Mouse (Mus musculus) liver, adult (tissue): ENCODE measurements around the gene Nsg2.

Source experiments
- GATA4 ChIP-seq: IDR thresholded peaks from 2 replicates; pipeline ENCODE4 v1.6.1; 2014; ENCODE audit warnings: mild to moderate bottlenecking, low read length; ENCODE audit not compliant: insufficient replicate concordance

The Nsg2 gene

GRCm38 (mm10) chr11:32061874-32062273 lies 61.6 kb downstream of the Nsg2 start:
- no peak for TF ChIP-seq GATA4

- TF ChIP-seq GATA4: no peak
Measured at GRCm38 (mm10) chr11:32063775-32064510, 63.7 kb downstream of the Nsg2 start.

- no peak for TF ChIP-seq GATA4
Measured at GRCm38 (mm10) chr11:32064511-32064862, 64.2 kb downstream of the Nsg2 start.

GRCm38 (mm10) chr11:32068736-32069490 lies 68.7 kb downstream of the Nsg2 start:
- TF ChIP-seq GATA4: no peak

- no peak for TF ChIP-seq GATA4
Measured at GRCm38 (mm10) chr11:32075163-32075562, 74.9 kb downstream of the Nsg2 start.

GRCm38 (mm10) chr11:32083462-32083861 lies 83.2 kb downstream of the Nsg2 start:
- no peak for TF ChIP-seq GATA4

GRCm38 (mm10) chr11:32086525-32086924 lies 86.3 kb downstream of the Nsg2 start:
- no peak for TF ChIP-seq GATA4

GRCm38 (mm10) chr11:32087376-32087775 lies 87.1 kb downstream of the Nsg2 start:
- no peak for TF ChIP-seq GATA4

GRCm38 (mm10) chr11:32087779-32088442 lies 87.6 kb downstream of the Nsg2 start:
- no peak for TF ChIP-seq GATA4

GRCm38 (mm10) chr11:32095793-32096192 lies 95.5 kb downstream of the Nsg2 start:
- no peak for TF ChIP-seq GATA4

- TF ChIP-seq GATA4: no peak
Measured at GRCm38 (mm10) chr11:32096346-32096745, 96.1 kb downstream of the Nsg2 start.

GRCm38 (mm10) chr11:32101059-32101632 lies 100.9 kb downstream of the Nsg2 start:
- TF ChIP-seq GATA4: no peak

GRCm38 (mm10) chr11:32102976-32103375 lies 102.7 kb downstream of the Nsg2 start:
- TF ChIP-seq GATA4: no peak

GRCm38 (mm10) chr11:32104406-32105116 lies 104.3 kb downstream of the Nsg2 start:
- no peak for TF ChIP-seq GATA4
